Mouse (Mus musculus): ENCODE measurements around the gene Zfp646. TPM values are rescaled to one million over a fixed set of nuclear protein-coding genes. Genes with fewer than 3 reads are reported as not detected.

Gene Zfp646
- polyA plus RNA-seq, 1 experiment = 27.2 TPM

DNA sequence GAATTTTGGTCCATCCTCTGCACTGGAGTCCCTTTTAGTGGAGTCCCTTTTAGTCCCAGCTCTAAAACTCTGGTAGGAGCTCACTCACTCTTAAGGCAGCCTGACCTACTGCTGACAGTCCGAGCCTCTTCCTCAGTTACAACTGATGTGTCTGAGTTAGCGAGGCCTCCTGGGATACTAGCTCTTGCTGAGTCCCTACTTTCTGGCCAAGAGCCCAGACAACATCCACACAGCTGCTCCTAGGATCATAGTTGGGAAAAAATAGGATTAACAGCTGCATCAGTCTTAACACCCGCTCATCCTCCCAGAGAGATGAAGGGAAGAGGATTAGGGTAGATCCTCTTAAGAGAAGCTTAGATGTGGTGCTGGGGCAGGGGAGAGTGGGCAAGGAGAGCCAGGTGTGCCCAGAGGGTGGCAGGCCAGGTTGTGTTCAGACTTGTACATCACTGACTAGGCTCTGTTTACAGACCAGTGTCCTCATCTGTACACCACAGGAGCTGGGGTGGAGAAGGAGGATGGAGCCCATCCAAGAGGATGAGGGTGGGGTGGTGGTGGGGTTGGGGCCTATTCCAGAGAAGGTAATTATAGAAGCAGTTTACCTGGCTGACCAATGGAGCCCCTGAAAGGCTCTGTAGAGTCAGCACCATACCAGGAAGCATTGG lies 6.7 kb upstream of the Zfp646 start:
- no peak overlapping the region for H3K4me3 ChIP-seq (ENCODE audit: extremely low read depth, insufficient read depth, insufficient read length)
- peaks cover 7% of the 10 kb centered on the region; the same call in 1 of the 2 replicates for H3K4me1 ChIP-seq (ENCODE audit: control insufficient read depth, insufficient read depth, insufficient read length)
- peaks cover 17% of the 10 kb centered on the region for H3K36me3 ChIP-seq (ENCODE audit: control insufficient read depth, insufficient read depth, low read length)
- 90% methylated on average over 3 of the region's 3 CpGs for WGBS
- no peak for DNase-seq (ENCODE audit: low read depth in 1 of 2, low spot score in 2 of 2)
- H3K27me3 ChIP-seq (ENCODE audit: control insufficient read depth, insufficient read depth, low read length) = no peaks in the 10 kb centered on the region
- TF ChIP-seq POLR2A (IDR thresholded peaks at IDR 0.05; ENCODE audit: low read depth, low read length) (no peak), CTCF (IDR thresholded peaks at IDR 0.05; ENCODE audit: extremely low read depth, insufficient read depth, insufficient read length, insufficient replicate concordance) (no peak)
- no peak overlapping the region for H3K27ac ChIP-seq (ENCODE audit: insufficient read depth, low read length)

- no peak overlapping the region for H3K27ac ChIP-seq (ENCODE audit: insufficient read depth, low read length)
- H3K27me3 ChIP-seq (ENCODE audit: control insufficient read depth, insufficient read depth, low read length) = no peaks in the 10 kb centered on the region
- H3K4me1 ChIP-seq (ENCODE audit: control insufficient read depth, insufficient read depth, insufficient read length) = peaks cover 12% of the 10 kb centered on the region; the same call in 1 of the 2 replicates
- H3K36me3 ChIP-seq (ENCODE audit: control insufficient read depth, insufficient read depth, low read length) = peaks cover 17% of the 10 kb centered on the region
- no peak for DNase-seq (ENCODE audit: low read depth in 1 of 2, low spot score in 2 of 2)
- no peak overlapping the region for H3K4me3 ChIP-seq (ENCODE audit: extremely low read depth, insufficient read depth, insufficient read length)
- 79% methylated on average over 5 of the region's 5 CpGs for WGBS
- no peak for TF ChIP-seq CTCF (IDR thresholded peaks at IDR 0.05; ENCODE audit: extremely low read depth, insufficient read depth, insufficient read length, insufficient replicate concordance)
- no peak for TF ChIP-seq POLR2A (IDR thresholded peaks at IDR 0.05; ENCODE audit: low read depth, low read length)
Measured at GRCm38 (mm10) chr7:127870136-127870821, 5.7 kb upstream of the Zfp646 start.

DNA sequence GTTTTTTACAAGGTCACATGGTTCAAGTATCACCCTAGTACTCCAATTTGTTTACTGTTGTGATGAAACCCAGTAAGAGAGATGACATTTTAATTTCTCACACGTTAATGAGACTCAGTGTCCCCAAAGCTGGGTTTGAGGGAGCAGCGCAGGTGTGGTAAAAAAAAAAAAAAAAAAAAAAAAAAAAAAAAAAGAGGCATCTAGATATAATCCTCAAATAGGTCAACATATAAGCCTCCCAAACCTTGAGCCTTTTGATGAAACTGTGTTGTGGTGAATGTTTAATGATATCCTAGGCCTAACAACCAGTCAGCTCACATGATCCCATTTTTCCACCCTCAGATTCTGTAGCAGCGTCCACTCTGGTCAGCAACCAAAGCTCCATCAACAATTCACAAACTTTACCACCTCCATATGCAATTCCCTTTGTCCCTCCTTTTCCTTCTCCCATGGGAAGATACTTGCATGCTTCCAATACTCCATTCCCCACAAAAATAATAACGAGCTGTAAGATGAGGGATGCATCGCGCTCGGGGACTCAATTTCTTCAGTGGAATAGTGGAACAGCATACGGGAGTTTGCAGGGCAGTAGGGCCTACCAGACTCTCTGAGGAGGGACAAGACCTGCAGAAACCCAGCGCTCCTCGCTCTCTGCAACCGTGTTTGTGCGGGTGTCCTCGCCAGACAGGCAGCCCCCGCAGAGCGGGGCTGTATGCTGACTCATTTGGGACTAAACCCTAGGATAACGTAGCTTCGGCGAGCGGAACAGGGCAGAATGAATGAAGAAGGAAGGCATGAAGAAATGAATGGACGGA lies 1.0 kb upstream of the Zfp646 start:
- Histone ChIP-seq H3K4me1 (ENCODE audit: control insufficient read depth, insufficient read depth, insufficient read length) (peaks cover 12% of the 10 kb centered on the region; the same call in 1 of the 2 replicates), H3K36me3 (ENCODE audit: control insufficient read depth, insufficient read depth, low read length) (peaks cover 19% of the 10 kb centered on the region), H3K27me3 (ENCODE audit: control insufficient read depth, insufficient read depth, low read length) (no peaks in the 10 kb centered on the region), H3K4me3 (ENCODE audit: extremely low read depth, insufficient read depth, insufficient read length) (peak overlapping the region; percentile 80), H3K27ac (ENCODE audit: insufficient read depth, low read length) (peak overlapping the region; percentile 98; the same call in 1 of the 2 replicates)
- no peak for DNase-seq (ENCODE audit: low read depth in 1 of 2, low spot score in 2 of 2)
- 6% methylated on average over 20 of the region's 20 CpGs for WGBS
- TF ChIP-seq CTCF (IDR thresholded peaks at IDR 0.05; ENCODE audit: extremely low read depth, insufficient read depth, insufficient read length, insufficient replicate concordance) (no peak), POLR2A (IDR thresholded peaks at IDR 0.05; ENCODE audit: low read depth, low read length) (no peak)

GRCm38 (mm10) chr7:127875627-127876001 lies 407 bp upstream of the Zfp646 start:
- H3K36me3 ChIP-seq (ENCODE audit: control insufficient read depth, insufficient read depth, low read length) = peaks cover 22% of the 10 kb centered on the region
- no peaks in the 10 kb centered on the region for H3K27me3 ChIP-seq (ENCODE audit: control insufficient read depth, insufficient read depth, low read length)
- peak overlapping the region; percentile 80 for H3K4me3 ChIP-seq (ENCODE audit: extremely low read depth, insufficient read depth, insufficient read length)
- under 1% methylated on average over 43 of the region's 43 CpGs for WGBS
- TF ChIP-seq CTCF (IDR thresholded peaks at IDR 0.05; ENCODE audit: extremely low read depth, insufficient read depth, insufficient read length, insufficient replicate concordance) (no peak), POLR2A (IDR thresholded peaks at IDR 0.05; ENCODE audit: low read depth, low read length) (peak; percentile 7; the same call in 1 of the 2 replicates)
- peaks cover 12% of the 10 kb centered on the region; the same call in 1 of the 2 replicates for H3K4me1 ChIP-seq (ENCODE audit: control insufficient read depth, insufficient read depth, insufficient read length)
- DNase-seq (ENCODE audit: low read depth in 1 of 2, low spot score in 2 of 2) = peak; percentile 72 to 94
- H3K27ac ChIP-seq (ENCODE audit: insufficient read depth, low read length) = peak overlapping the region; percentile 98

GRCm38 (mm10) chr7:127876467-127877348 lies 687 bp downstream of the Zfp646 start, which contains the start of gene Zfp668:
Gene Zfp668, minus strand, starts transcription at chr7:127876828.
- WGBS = under 1% methylated on average over 60 of the region's 60 CpGs
- H3K27ac ChIP-seq (ENCODE audit: insufficient read depth, low read length) = peak within 1 kb of the TSS; percentile 98
- no peaks in the 10 kb centered on the region for H3K27me3 ChIP-seq (ENCODE audit: control insufficient read depth, insufficient read depth, low read length)
- TF ChIP-seq CTCF (IDR thresholded peaks at IDR 0.05; ENCODE audit: extremely low read depth, insufficient read depth, insufficient read length, insufficient replicate concordance) (no peak), POLR2A (IDR thresholded peaks at IDR 0.05; ENCODE audit: low read depth, low read length) (peak; percentile 51; the same call in 1 of the 2 replicates)
- H3K4me3 ChIP-seq (ENCODE audit: extremely low read depth, insufficient read depth, insufficient read length) = peak within 1 kb of the TSS; percentile 80
- H3K36me3 ChIP-seq (ENCODE audit: control insufficient read depth, insufficient read depth, low read length) = peaks cover 27% of the 10 kb centered on the region
- H3K4me1 ChIP-seq (ENCODE audit: control insufficient read depth, insufficient read depth, insufficient read length) = peaks cover 12% of the 10 kb centered on the region; the same call in 1 of the 2 replicates
- peak; percentile 83 to 86 for DNase-seq (ENCODE audit: low read depth in 1 of 2, low spot score in 2 of 2)

- Histone ChIP-seq H3K27me3 (ENCODE audit: control insufficient read depth, insufficient read depth, low read length) (no peaks in the 10 kb centered on the region), H3K27ac (ENCODE audit: insufficient read depth, low read length) (no peak overlapping the region), H3K36me3 (ENCODE audit: control insufficient read depth, insufficient read depth, low read length) (peaks cover 44% of the 10 kb centered on the region), H3K4me1 (ENCODE audit: control insufficient read depth, insufficient read depth, insufficient read length) (peaks cover 8% of the 10 kb centered on the region; the same call in 1 of the 2 replicates), H3K4me3 (ENCODE audit: extremely low read depth, insufficient read depth, insufficient read length) (no peak overlapping the region)
- TF ChIP-seq POLR2A (IDR thresholded peaks at IDR 0.05; ENCODE audit: low read depth, low read length) (no peak), CTCF (IDR thresholded peaks at IDR 0.05; ENCODE audit: extremely low read depth, insufficient read depth, insufficient read length, insufficient replicate concordance) (no peak)
- no peak for DNase-seq (ENCODE audit: low read depth in 1 of 2, low spot score in 2 of 2)
- 99% methylated on average over 9 of the region's 9 CpGs for WGBS
Measured at GRCm38 (mm10) chr7:127879301-127879700, 3.3 kb downstream of the Zfp646 start.

Measured in spleen, adult 2 months (tissue).